Mouse (Mus musculus): ENCODE results near the gene Wfdc6a.
"Not testable (repeated sequence)": the region's sequence is repeated elsewhere in the genome, so short reads cannot be mapped to it uniquely, and the experiment has no call there.

Gene Wfdc6a

DNA sequence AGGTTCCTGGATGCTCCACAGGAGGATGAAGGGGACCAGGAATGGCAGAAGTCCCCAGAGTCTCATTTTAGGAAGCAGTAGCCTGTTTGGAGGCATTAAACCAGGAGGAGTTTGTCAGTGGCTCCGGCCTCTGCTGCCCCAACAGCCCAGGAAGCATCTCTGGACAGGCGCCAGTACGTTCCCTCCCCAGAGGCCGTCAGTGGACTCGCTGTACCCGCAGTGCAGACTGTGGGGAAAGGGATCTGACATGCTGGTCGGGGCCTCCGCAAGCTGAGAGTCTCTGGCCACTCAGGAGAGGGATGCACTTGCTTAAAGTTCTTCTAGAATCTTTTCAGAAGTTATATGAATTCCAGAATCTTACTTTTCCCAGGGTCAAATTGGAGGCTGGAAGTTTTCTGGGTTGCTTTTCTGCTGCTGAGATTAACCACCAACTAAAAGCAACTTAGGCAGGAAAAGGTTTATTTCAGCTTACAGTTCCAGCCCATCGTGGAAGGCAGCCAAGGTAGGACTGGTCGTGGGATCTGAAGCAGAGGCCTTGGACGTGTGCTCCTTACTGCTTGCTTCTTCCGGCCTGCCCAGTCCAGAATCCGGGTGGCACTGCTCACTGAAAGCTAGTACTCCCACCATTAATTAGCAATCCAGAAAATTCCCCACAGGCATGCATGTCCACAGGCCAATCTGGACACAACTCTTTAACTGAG, at the start of gene Wfdc6a:
Gene Wfdc6a, minus strand, starts transcription at position 423 of the 701 bp plus-strand sequence.
- not testable (repeated sequence) for DNase-seq (ENCODE audit: low spot score)

DNA sequence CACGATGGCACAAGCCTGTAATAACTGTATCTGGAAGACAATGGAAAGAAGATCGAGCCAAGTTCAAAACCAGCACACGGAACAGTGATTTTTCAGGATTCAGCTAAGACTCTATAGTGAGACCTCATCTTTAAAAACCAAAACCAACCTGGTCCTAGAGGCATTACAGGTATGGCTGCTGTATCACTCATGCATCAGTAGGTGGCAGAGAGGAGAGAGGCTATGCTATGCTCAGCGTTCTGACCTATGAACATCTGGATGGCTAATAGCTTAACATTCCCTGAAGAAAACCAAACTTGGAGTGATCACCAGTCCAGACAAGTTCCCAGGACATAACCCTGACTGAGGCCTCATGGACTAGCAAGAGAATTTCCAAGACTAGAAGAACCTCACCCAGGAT, 36.5 kb upstream of the Wfdc6a start:
- no peak for DNase-seq (ENCODE audit: low spot score)

DNA sequence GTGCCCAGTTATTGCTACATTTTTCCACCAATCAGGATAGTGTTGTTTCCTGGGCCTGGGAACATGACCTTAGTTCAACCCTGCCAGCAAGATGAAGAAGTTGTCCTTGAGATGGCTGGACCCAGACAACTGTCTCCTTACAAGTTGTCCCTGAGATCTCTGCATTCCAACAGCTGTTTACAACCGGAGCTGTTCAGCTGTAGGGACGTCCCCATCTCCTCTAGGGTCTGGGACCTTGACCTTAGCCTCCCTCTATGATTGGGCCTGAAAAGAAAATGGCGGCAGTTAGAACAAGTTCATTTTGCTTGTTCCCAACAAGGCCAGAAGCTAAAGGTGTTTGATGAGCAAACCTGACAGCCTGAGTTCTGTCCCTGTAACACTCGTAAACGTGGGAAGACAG, 33.8 kb upstream of the Wfdc6a start:
- DNase-seq (ENCODE audit: low spot score): no peak

DNA sequence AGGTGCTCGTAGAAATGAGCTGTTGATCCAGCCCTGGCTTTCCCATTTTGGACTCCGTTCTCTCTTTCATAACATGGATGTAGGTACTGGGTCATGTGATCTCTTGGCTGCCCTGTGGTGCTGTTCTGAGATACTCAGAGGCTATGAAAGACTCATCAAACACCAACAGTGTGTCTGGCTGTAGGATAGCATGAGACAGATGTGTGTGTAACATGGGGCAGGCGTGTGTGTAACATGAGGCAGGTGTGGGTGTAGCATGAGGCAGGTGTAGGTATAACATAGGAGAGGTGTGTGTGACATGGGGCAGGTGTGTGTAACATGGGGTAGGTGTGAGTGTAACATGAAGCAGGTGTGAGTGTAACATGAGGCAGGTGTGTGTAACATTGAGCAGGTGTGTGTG, 30.1 kb upstream of the Wfdc6a start:
- DNase-seq (ENCODE audit: low spot score): no peak

DNA sequence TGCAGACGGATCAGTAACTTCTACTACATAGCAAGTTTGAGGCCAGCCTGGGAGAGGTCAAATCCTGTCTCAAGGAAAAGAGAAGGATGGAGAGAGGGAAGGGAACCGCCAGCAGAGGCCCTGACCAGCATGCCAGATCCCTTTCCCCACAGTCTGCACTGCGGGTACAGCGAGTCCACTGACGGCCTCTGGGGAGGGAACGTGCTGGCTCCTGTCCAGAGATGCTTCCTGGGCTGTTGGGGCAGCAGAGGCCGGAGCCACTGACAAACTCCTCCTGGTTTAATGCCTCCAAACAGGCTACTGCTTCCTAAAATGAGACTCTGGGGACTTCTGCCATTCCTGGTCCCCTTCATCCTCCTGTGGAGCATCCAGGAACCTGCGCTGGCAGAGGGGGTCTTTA, 28.2 kb upstream of the Wfdc6a start, which contains the start of the genes Wfdc6b and Wfdc8:
Gene Wfdc6b, plus strand, starts transcription at position 52 of the 400 bp plus-strand sequence.
Gene Wfdc8, minus strand, starts transcription at position 156 of the 400 bp plus-strand sequence.
- DNase-seq (ENCODE audit: low spot score): peak; percentile 23

DNA sequence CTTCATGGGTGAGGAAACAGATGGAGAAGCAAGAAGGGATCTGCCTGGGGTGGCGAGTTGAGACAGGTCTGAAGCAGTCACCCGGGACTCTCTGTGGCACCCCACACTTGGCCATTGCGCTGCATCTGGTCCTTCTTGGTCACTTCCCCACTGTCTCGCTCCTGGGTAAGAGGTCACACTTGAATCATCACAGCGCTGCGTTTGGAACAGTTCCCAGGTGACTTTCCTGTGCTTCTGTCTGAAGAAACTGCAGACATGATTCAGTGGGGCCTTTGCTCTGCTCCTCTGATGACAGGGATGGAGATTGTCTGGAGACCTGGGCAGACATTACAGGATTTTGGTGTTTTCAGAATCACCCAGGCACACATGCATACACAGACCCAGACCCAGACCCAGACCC, 23.5 kb upstream of the Wfdc6a start:
- DNase-seq (ENCODE audit: low spot score): no peak

DNA sequence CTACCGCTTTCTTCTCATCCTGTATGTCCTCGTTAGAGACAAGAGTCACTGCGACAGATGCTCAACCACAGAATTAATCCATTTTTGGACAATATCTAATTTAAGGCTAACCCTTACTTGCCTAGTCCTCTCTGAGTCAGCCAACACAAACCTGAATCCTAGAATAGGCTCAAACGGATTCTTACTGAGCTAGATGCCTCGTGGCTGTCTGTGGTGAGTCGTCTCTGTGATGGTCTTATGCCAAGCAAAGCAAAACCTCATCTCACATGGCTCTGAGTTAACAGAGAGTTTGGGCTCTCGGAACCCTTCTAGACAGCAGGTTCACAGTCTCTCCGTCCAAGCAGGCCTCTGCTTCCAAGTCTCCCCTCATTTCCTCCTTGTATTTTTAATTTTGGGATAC, 19.2 kb upstream of the Wfdc6a start:
- DNase-seq (ENCODE audit: low spot score): no peak

DNA sequence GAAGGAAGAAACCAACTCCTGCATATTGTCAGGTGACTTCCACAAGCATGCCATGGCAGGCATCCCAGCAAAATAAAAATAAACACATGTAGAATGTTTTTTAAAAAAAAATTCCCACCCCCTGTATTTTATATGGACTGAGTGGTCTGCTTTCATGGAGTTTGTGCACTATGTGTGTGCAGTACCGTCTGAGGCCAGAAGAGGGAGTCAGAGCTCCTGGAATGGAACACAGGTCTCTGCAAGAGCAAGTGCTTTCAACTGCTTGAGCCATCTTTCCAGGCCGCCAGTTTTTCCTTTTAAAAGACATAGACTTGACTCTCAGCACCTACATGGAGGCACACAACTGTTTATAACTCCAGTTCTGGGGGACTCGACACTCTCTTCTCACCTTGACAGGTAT, 18.2 kb upstream of the Wfdc6a start:
- no peak for DNase-seq (ENCODE audit: low spot score)

DNA sequence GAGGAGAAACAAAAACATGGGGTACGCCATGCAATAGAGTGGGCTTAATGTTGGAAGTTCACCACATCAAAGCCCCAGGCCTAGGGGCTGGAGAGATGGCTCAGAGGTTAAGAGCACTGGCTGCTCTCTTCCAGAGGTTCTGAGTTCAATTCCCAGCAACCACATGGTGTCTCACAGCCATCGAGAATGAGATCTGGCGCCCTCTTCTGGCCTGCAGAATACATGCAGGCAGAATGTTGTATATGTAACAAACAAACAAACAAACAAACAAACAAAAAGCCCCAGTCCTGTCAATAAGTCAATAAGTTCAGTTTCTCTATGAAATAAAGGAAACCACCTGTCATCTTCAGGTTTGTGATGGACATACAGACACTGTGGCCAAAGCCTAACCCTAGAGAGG, 14.9 kb upstream of the Wfdc6a start:
- no peak for DNase-seq (ENCODE audit: low spot score)

DNA sequence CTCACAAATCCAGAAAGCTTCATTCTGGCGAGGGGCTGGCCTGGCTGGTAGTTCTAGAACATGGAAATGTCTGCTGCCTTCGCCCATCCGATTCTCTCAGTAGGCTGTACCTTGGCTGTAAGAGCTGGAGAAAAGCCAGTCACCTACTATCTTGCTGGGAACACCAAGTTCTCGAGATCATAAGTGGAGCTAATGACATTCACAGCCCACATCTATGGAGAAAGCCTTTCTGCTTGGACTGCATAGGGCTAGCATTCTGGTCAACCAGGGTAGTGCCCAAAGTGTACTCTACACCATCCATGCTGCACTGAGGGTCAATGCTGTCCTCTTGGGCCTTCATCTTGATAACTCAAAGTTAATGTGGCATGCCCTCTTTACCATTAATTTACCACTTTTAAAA, 8.2 kb upstream of the Wfdc6a start, which contains the start of gene Eppin:
Gene Eppin, minus strand, starts transcription at position 101 of the 400 bp plus-strand sequence.
- DNase-seq (ENCODE audit: low spot score): no peak

DNA sequence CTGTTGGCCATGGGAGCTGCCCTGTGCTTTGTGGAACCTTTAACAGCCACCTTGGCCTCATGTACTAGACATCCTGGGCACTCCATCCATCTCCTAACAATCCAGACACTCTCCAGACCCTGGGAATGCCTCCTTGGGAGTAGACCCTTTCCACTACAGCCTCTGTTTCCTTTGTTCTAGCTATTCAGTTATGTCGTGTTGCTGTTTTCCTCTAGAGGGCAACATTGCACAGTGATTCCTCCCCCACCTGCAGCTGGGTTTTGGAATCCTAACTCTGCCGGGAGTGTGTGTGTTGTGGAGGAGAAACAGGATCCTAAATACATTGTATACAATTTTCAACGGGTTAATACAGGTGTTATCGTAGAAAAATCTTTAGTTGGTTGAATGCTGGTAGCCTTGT, 6.8 kb upstream of the Wfdc6a start:
- DNase-seq (ENCODE audit: low spot score): no peak

DNA sequence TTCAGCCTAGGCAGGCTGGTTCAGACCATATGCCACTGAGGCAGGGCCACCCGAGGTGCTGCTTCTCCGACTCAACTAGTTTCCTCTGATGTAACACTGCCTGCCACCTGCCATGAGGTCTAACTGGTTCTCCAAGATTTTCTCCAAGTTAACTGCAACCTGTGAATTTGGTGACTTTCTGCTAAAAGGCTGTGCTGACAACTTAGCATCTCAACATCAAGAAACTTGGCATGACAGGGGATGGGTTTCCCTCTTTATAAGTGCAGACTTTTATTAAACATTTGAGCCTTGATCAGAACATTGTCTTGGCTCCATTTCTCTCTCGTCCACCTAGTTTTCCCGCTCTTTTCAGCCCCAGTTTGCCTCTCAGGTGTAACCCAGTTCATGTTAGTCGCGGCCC, 11.9 kb downstream of the Wfdc6a start, which contains the start of gene Spint3:
Gene Spint3, minus strand, starts transcription at position 101 of the 400 bp plus-strand sequence.
- DNase-seq (ENCODE audit: low spot score): not testable (repeated sequence)

DNA sequence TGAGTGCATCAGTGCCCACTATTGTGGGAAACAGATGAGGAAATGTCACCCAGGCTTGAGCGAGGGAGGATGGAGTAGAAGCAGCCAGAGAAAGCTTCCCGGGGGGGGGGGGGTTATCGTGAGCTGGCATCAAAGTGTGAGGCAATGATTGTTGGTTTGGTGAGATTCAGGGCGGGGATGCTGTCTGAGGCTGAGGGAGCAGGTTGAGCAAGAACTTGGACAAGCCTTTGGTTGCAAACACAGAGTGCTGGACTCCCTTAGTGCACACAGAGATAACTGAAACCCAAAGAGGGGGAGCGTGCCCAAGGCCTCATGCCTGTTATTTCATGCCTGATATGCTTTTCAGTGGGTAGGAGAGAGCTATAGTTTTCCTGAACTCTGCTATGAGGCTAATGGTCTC, 17.8 kb downstream of the Wfdc6a start:
- DNase-seq (ENCODE audit: low spot score): no peak

DNA sequence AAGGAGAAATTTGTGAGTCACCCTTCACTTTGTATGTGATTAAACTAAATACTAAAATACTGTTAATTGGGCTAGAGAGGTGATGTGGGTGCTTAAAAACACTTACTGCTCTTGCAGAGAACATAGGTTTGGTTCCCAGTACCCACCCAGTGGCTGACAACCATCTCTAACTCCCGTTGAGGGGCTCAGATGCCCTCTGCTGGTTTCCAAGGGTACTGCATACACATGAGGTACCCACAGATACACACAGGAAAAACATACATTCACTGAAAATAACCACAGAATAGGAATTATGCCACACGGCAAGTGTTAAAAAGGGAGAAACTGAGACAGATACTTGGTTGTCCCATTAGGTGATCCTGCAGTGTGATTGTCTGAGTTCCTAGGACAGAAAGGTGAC, 18.2 kb downstream of the Wfdc6a start:
- DNase-seq (ENCODE audit: low spot score): no peak

DNA sequence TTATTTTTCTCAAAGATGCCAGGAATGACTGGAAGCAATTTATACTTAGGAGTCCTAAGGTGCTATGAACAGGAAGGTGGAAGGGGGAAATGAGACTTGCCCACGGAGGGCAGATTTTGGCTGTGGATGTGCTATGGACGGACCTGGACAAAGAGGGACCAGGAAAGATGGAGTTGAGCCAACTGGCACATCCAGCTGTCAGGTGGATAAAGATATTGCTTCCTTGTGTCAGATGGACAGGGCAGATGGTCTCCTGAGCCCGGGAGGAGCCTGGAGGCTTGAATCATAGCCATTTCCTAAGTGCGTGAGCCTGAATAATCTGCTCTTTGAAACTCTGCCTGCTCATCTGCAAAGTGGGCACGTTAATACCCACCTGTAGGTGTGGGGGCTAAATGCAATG, 20.9 kb downstream of the Wfdc6a start:
- DNase-seq (ENCODE audit: low spot score): no peak

DNA sequence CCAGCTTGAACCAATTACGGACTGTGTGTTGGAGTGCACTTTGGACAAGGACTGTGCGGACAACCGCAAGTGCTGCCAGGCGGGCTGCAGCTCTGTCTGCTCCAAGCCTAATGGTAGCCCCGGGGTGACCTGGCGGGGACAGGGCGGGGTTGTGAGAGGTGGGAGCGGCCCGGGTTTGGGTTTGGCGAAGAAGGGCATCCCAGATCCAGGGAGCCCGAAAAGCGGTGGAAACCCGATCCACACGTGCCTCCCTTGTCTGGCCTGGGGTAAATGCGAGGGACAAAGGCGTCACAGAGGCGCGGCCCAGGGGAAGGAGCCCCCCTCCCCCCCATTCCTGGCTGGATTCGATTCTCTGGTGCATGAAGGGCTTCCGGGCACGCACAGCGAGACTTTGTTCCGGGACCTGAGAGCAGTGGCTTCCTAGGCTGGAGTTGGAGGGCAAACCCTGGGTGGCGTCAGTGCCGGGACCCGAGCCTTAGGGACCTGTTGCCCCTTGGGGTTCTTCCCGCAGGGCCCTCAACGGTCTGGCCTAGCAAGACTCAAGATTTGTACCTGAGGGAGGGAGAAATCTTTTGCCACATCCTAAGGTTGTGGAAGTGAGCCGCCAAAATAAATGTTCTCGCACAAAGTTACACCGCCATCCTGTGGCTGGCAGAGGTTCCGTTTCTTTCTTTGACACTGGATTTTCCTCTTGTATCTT, 21.8 kb downstream of the Wfdc6a start:
- peak; percentile 29 for DNase-seq (ENCODE audit: low spot score)

DNA sequence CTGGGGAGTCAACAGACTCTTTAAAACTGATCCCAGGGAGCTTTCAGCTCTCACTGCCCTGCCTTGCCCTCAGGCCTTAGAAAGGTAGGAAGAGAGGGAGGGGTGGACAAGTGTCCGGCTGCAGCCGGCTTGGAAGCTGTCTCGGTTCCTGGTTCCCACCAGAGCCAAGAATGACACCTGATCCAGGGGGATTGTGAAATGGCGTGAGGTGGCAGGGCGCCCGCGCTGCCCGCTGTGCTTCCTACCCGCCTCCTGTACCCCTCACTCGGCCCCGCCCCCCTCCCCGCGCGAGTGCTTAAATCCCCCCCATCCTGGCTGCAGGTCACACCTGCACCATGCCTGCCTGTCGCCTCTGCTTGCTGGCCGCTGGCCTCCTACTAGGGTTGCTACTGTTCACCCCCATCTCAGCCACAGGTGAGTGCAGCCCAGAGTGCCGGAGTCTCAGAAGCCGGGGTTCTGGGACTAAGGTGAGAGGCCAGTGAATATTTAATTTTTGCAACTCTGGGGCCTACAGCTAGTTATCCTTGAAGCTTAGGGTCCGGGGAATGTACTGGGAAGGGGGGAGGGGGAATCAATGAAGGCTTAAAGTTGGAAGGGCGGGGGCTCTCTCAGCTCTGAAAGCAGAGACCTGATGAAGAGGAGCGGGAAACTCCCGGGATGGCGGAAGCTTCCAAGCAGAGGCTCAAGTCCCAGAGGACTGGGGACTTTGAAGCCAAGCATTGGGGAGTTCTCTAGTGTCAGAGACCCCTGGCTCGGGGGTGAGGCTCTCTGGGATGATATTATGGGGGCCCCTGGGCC, 22.7 kb downstream of the Wfdc6a start, which contains the start of gene Wfdc2:
Gene Wfdc2, plus strand, starts transcription at position 23 of the 798 bp plus-strand sequence.
- no peak for DNase-seq (ENCODE audit: low spot score)

DNA sequence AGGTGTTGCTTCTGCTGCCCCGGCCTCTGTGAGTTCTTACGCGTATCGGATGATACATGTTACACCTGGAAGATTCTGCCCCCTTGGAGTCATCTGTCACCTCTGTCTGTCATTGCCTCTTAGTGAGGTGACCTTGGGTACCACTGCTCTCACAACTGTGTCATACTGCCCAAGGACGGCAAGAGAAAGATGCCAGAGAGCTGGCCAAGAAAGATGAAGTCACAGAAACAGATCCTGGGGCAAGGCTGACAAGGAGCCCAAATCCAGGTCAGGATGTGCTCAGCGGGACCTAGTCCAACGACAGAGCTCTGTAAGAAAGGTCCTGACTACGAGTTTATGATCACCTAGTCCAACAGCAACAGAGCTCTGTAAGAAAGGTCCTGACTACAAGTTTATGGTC, 25.1 kb downstream of the Wfdc6a start:
- DNase-seq (ENCODE audit: low spot score): no peak

DNA sequence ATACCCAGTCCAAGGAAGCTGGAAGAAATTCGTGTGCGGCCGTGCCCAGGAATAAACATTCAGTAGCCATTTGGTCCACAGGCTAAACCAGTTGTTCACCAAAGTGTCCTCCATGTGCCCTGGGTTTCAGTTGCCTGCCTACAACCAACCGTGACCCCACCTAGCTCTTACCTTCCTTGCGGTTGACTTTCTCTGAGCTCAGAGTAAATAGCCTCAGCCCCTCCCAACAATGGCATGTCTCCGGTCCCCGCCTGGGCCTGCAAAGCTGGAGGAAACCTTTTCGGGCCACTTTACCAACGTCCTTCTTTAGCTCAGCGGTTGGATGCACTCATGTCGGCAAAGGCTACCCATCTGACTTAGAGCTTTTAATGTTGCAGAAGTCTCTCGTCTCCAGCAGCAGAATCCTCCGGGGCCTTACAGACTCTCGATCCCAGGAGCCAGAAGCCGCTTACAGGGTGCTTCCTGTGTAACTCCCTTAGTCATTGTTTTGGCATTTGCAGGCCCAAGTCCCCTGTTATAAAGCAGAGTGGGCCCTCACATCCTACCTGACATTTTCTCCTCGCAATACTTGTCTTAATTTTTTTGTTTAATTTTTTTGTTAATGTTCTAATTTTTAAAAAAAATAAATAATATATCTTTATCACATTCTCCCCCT, 26.1 kb downstream of the Wfdc6a start:
- DNase-seq (ENCODE audit: low spot score): no peak

DNA sequence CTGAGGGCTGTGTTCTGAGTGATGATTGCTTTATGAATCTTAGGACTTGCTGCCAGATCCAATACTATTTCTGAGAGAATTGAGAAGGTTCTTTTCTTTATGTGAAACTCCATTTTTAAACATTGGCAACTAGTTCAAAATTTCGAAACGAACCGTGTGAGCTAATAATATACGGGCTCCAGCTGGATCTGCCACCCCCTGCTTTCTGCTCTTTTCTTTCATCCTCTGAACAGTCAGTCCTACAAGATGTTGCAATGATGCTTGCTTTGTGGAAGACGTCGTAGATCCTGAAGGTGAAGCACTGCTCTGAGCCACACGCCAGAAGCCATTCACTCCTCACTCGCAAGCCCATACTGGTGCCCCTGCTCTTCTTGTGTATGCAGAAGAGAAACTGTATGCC, 26.8 kb downstream of the Wfdc6a start:
- DNase-seq (ENCODE audit: low spot score): no peak

DNA sequence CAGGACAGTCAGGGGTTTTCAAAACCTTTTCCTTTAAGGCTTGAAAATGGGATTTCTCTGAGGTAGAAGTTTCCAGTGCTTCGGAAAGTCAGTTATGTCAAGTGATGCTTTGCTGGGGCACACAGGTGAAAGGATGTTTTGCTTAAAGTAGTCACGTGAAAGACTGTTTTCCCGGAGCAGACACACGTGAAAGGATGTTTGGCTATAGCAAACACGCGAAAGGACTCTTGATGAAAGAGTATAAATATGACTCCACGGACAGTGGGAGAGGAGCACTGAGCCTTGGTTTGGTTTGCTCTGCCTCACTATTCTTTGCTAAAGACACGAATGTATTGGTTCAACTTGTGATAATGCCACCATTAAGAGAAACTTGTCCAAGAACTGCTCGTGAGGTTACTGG, 33.7 kb downstream of the Wfdc6a start:
- DNase-seq (ENCODE audit: low spot score): no peak

DNA sequence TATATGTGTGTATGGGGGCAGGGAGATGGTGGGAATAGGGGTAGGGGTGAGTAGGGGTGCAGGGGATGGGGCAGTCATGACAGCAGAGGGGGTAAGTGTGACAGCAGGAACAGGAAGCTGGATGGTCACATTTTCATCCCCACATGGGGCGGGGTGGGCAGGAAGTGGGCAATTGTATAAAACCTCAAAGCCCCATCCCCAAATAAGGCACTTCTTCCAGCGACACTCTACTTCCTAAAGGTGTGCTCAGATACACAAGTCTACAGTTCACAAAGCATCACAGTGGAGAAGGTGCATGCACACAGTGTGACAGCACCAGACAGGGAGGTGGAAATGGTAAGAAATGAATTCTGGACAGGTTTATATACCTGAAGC, 34.4 kb downstream of the Wfdc6a start:
- DNase-seq (ENCODE audit: low spot score): no peak
